Mouse (Mus musculus): Measurements from ENCODE around the gene As3mt. TPM values are rescaled to one million over a fixed set of nuclear protein-coding genes. Genes with fewer than 3 reads are reported as not detected.

As3mt gene
- total RNA-seq, 2 experiments from 2014 or later = 87.8 to 90.3 TPM

GRCm38 (mm10) chr19:46784038-46784437 is 76.8 kb downstream of the As3mt start:
- no peak for DNase-seq

- DNase-seq = no peak
These were observed 77.2 kb downstream of the As3mt start for GRCm38 (mm10) chr19:46784502-46784901.

GRCm38 (mm10) chr19:46785633-46786032 is 78.4 kb downstream of the As3mt start:
- no peak for DNase-seq

DNA sequence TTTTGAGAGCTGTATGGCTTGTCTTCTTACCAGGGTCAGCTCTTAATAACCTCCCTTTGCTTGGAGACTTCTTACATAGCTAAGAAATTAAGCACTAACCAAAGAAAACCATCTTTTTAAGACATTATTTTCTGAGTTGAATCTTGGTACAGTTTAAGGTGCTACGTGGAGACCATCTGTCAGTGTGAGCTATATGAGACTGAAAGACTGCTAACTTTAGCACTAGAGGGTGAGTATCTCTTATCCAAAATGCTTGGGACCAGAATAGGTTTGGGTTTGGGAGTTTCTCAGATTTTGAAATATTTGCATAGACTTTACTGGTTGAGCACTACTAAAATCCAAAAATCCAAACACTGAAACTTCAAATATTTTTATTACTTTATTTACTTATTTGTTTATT is 82.5 kb downstream of the As3mt start:
- no peak for DNase-seq

Other genes with a start within 250 kb of the As3mt start
- 10 to 100 TPM; 19.1 to 20.6 TPM for gene Trim8, start 205.8 kb upstream of the As3mt start, total RNA-seq (2021)
- gene Arl3, start 134.3 kb upstream of the As3mt start, total RNA-seq (2021) = 10 to 100 TPM; 49.6 to 55.8 TPM
- gene Sfxn2, start 134.1 kb upstream of the As3mt start, total RNA-seq (2021) = 1 to 10 TPM; 2.8 TPM
- 10 to 100 TPM; 39.0 to 47.3 TPM for gene Wbp1l, start 108.4 kb upstream of the As3mt start, total RNA-seq (2021)
- not detected for gene Cyp17a1, start 34.3 kb upstream of the As3mt start, total RNA-seq (2021)
- 10 to 100 TPM; 11.4 to 11.8 TPM for gene Borcs7, start 17.6 kb upstream of the As3mt start, total RNA-seq (2021)
- 1 to 10 TPM; 3.2 to 3.4 TPM for gene Cnnm2, start 54.1 kb downstream of the As3mt start, total RNA-seq (2021)

All from gastrocnemius, postnatal 25 days (tissue).